Mouse (Mus musculus): ENCODE data around the gene Srebf2.

DNA sequence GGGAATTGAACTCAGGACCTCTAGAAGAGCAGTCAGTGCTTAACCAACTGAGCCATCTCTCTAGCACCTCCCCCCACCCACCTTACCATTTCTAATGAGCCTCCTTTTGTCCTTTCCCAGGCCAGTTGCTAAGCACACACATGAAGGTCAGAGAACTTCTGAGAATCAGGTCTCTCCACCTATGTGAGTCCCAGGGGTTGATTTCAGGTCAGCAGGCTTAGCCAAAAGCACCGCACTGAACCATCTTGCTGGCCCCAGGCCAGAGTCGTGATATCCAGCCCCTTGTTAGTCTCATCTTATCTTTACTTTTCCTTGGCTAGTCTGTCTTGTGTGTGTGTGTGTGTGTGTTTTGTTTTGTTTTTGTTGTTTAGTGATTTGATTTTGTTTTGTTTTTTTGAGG, 1.6 kb upstream of the Srebf2 start:
- TF ChIP-seq ZNF384 (IDR thresholded peaks at IDR 0.05; ENCODE audit: low read depth, low read length) (no peak), MAFK (IDR thresholded peaks at IDR 0.05; ENCODE audit: insufficient read depth, low read depth, low read length) (no peak), HCFC1 (IDR thresholded peaks at IDR 0.05; ENCODE audit: borderline replicate concordance, insufficient read depth, low read length) (no peak)

Measured in ES-E14 (cell line).